Mouse (Mus musculus) G1E-ER4 (cell line): ENCODE results near the gene Arhgef28. TPM values are rescaled to one million over a fixed set of nuclear protein-coding genes. Genes with fewer than 3 reads are reported as not detected.

ENCODE experiments used
- GATA1 ChIP-seq: IDR thresholded peaks from one replicate; pipeline ENCODE4 v1.8.0; 2012; ENCODE audit warnings: low read length, inconsistent platforms
- polyA plus RNA-seq: library from polyadenylated mRNA; stranded (reverse); fragments of >175 nt; gene quantifications from 2 replicates; pipeline ENCODE4 v1.2.3, GENCODE M21; 2012

The Arhgef28 gene
- polyA plus RNA-seq, 1 experiment, result not detected

DNA sequence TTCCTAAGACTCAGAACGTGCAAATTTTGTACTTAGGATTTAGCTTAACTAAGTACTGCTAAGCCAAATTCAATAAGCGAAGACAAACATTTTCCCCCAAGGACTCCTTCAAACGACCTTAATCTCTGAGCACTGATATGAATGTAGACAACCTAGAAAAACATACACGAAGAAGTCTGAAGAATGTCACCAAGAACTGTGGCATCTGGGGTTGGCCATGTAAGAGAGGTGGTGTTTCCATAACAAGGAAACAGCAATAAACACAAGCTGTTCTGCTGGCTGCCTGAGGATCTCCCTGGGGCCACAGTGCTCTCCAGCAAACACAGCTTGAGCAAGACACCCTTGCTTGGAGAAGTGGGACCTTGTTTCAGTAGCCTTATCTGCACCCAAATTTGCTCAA, 87.9 kb downstream of the Arhgef28 start:
- TF ChIP-seq GATA1, result no peak

DNA sequence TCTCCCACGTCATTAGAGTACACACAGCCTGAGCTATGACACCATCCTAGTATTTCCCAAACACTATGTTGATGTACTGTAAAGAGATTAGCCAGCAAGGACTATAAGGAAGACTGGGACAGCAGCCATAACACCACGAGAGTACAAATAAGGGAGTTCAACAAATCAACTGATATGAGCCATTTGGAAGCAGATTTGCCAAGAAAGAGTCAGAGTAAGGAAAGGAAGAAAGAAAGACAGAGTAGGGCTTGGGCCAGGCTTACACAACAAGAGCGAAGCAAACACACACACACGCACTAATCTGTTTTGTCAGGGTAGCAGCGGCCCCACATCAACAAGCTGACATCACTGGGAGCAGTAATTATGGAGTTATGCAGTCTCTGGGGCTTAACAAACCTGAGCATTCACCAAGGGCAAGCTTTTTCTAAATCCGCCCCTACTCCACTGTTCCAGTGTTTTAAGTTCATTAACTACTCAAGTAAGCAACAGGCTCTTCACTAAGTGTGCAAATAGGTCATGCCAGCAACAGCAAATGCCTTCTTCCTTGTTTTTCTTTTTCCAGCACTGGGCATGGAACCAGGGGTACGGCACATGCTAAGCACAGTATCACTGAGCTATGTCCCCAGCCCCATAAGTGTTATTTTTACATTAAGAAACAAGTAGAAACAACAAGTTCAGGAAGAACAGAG, 88.5 kb downstream of the Arhgef28 start:
- TF ChIP-seq GATA1, result no peak

- no peak for TF ChIP-seq GATA1
Measured at GRCm38 (mm10) chr13:98115650-98116049, 90.6 kb downstream of the Arhgef28 start.

- TF ChIP-seq GATA1, result no peak
Measured at GRCm38 (mm10) chr13:98115051-98115450, 91.2 kb downstream of the Arhgef28 start.

DNA sequence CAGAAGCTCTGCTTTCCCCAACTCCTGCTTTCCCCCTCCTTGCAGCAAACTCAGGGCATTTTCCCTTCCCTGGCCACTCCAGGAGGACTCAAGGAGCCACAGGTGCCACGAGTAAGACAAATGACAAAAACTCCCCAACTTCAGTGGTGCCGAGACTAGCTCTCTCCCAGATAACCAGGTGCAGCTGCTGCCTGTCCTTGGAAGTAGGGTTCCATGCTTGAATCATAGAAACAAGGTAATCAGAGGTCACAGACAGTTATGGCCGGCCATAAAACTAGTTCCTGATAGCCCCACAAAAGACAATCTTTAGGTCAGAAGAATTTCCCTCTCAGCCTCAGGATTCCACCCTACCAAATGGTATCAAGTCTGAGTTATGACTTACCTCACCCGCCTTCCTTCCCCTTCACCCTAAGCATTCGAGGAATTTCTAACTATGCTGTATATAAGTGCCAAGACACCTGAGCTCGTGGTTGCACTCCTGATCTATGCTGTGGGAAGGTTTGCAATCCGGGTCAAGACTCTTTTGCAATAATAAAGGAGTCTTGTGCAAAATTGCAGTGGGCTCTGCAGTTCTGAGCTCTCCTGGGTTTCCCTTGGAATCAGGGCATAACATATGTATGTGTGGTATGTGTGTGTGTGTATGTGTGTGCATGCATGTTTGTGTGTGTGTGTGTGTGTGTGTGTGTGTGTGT, 93.3 kb downstream of the Arhgef28 start:
- TF ChIP-seq GATA1, result no peak

- TF ChIP-seq GATA1, result no peak
Measured at GRCm38 (mm10) chr13:98111531-98111930, 94.7 kb downstream of the Arhgef28 start.

- TF ChIP-seq GATA1, result no peak
Measured at GRCm38 (mm10) chr13:98111021-98111420, 95.2 kb downstream of the Arhgef28 start.

DNA sequence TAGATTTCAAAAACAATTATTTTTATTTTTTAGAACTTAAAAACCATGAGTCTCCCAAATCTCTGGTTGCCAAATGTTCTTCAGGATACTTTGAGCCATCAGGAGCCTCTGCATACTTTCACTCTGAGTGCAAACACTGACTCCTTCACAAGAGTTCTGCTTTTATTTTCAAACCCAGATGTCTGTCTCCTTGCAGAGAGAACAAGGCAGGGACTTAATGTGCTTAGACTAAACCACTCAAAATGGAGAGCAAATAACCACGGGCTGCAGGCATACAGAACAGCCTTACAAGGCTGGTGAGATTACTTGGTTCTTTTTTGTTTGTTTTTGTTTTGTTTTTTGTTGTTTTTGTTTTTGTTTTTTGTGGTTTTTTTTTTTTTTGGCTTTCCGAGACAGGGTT, 98.6 kb downstream of the Arhgef28 start:
- no peak for TF ChIP-seq GATA1

GRCm38 (mm10) chr13:98095966-98096365, 110.3 kb downstream of the Arhgef28 start:
- TF ChIP-seq GATA1, result no peak

DNA sequence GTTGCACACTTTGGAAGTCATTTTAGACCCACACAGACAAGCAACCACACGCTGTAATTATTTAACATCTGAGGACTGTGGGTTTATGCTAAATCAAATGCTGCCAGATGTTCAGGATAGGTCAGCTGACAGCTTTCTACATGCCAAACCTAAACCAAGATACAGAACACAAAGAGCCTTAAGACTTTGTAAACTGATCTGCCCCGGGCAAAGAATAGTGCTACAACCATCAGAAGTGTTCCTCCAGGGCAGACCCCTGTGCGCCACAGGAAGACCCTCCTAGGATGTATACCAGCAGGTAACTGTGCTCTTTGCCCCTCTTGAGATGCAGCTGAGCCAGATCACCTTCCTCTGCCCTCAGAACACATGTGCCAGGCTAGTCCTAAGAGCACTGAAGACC, 111.9 kb downstream of the Arhgef28 start:
- no peak for TF ChIP-seq GATA1

DNA sequence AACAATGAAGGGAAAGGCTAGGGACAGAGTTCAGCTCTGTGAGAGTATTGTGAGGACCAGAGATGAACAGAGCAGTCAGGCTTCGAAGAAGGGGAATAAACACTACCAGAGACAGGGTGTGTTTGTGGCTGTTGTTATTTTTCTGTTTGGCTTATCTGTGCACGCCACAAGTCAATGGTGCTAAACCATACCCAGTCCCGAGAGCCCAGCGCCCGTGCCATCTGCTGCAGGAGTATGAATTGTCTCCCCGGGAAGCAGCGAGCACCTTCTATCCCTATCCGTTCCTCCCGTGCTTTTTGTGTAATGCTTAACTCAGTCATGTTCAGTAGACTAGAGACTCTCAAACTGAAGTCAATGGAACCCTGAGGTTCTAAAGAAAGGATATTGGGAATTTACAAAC, 112.8 kb downstream of the Arhgef28 start:
- no peak for TF ChIP-seq GATA1

- TF ChIP-seq GATA1, result no peak
Measured at GRCm38 (mm10) chr13:98092354-98093002, 113.8 kb downstream of the Arhgef28 start.

- no peak for TF ChIP-seq GATA1
Measured at GRCm38 (mm10) chr13:98079640-98080039, 126.6 kb downstream of the Arhgef28 start.

GRCm38 (mm10) chr13:98078251-98078650, 128.0 kb downstream of the Arhgef28 start:
- TF ChIP-seq GATA1, result no peak

- no peak for TF ChIP-seq GATA1
Measured at GRCm38 (mm10) chr13:98077216-98077615, 129.0 kb downstream of the Arhgef28 start.

DNA sequence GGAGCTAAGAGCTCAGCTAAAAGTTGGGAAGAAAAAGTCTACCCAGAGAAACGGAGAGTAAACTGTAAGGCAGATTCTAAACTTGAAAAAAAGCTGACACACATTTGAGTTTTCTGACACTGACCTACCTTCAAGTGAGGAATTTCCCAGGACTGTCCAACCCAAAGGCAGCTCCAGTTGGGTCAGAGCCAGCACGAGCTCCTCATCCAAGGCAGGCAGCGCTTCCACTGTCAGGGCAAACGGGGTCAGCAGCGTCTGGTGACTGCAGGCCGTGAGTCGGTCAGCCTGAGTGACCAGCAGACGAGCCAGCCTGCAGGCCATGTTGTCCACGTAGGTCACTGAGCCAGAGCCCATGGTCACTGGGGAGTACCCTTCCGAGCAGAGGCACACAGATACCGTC, 131.4 kb downstream of the Arhgef28 start:
- TF ChIP-seq GATA1, result no peak

- TF ChIP-seq GATA1, result no peak
Measured at GRCm38 (mm10) chr13:98073190-98073589, 133.0 kb downstream of the Arhgef28 start.
